Mouse (Mus musculus) heart, embryonic 12.5 days (tissue): ENCODE results near the gene Fam3b. TPM values are rescaled to one million over a fixed set of nuclear protein-coding genes. Genes with fewer than 3 reads are reported as not detected.

Source experiments
- ATAC-seq: fragments of 200-750 bp; cut with Nextera tagmentation; 2 replicates; pipeline ENCODE4 v1.8.0; 2017; ENCODE audit warnings: moderate TSS enrichment, moderate library complexity; ENCODE audit not compliant: insufficient number of reproducible peaks, low FRiP score
- H3K27ac ChIP-seq: fragments of 300-500 bp; sonication (generic); 2 replicates; pipeline ENCODE4 v1.5.1; 2016; ENCODE audit warnings: mild to moderate bottlenecking, moderate library complexity; ENCODE audit not compliant: poor library complexity, severe bottlenecking
- H3K27me3 ChIP-seq: fragments of 300-500 bp; sonication (generic); replicated peaks from 2 replicates; pipeline ENCODE4 v1.6.1; 2016; ENCODE audit warnings: mild to moderate bottlenecking, moderate library complexity
- H3K36me3 ChIP-seq: fragments of 300-500 bp; sonication (generic); 2 replicates; pipeline ENCODE4 v1.6.1; 2016; ENCODE audit warnings: mild to moderate bottlenecking, moderate library complexity
- H3K4me1 ChIP-seq: fragments of 300-500 bp; sonication (generic); replicated peaks from 2 replicates; pipeline ENCODE4 v1.6.1; 2016; ENCODE audit warnings: mild to moderate bottlenecking
- H3K4me2 ChIP-seq: fragments of 300-500 bp; sonication (generic); 2 replicates; pipeline ENCODE4 v1.6.1; 2016; ENCODE audit warnings: mild to moderate bottlenecking, moderate library complexity
- H3K4me3 ChIP-seq: fragments of 300-500 bp; sonication (generic); 2 replicates; pipeline ENCODE4 v1.5.1; 2016; ENCODE audit warnings: mild to moderate bottlenecking
- H3K9ac ChIP-seq: fragments of 300-500 bp; sonication (generic); 2 replicates; pipeline ENCODE4 v1.6.1; 2016; ENCODE audit warnings: mild to moderate bottlenecking, moderate library complexity
- H3K9me3 ChIP-seq: fragments of 300-500 bp; sonication (generic); replicated peaks from 2 replicates; pipeline ENCODE4 v1.6.1; 2016; ENCODE audit warnings: mild to moderate bottlenecking, moderate library complexity
- WGBS: fragments of 180-500 bp; shearing (Covaris S2); methylation state at CpG from one replicate; pipeline ENCODE4 v1.1.7; 2016; 5-methylcytosine and 5-hydroxymethylcytosine counted together
- polyA plus RNA-seq: library from polyadenylated mRNA; unstranded; fragments of >200 nt; fragmentation: Nextera tagmentation; extraction: Ambion mirVana; gene quantifications from 2 replicates; pipeline ENCODE4 v1.2.1, GENCODE M21; 2016

Gene Fam3b
- polyA plus RNA-seq, 1 experiment from 2014 or later, result not detected

GRCm38 (mm10) chr16:97516341-97516740, 1.7 kb upstream of the Fam3b start:
- H3K36me3 ChIP-seq, result no peaks in the 10 kb centered on the region
- H3K27me3 ChIP-seq, result no peaks in the 10 kb centered on the region
- no peak overlapping the region for H3K9ac ChIP-seq
- no peak overlapping the region for H3K4me3 ChIP-seq
- no peak for ATAC-seq
- peaks cover 5% of the 10 kb centered on the region; the same call in 1 of the 2 replicates for H3K4me1 ChIP-seq
- WGBS, result 65% methylated on average over 3 of the region's 3 CpGs
- H3K27ac ChIP-seq, result no peak overlapping the region
- no peak overlapping the region for H3K4me2 ChIP-seq
- no peaks in the 10 kb centered on the region for H3K9me3 ChIP-seq

GRCm38 (mm10) chr16:97512347-97512751, 2.3 kb downstream of the Fam3b start:
- Histone ChIP-seq H3K27me3 (no peaks in the 10 kb centered on the region), H3K4me3 (no peak overlapping the region), H3K4me2 (no peak overlapping the region), H3K27ac (no peak overlapping the region), H3K36me3 (no peaks in the 10 kb centered on the region), H3K9me3 (no peaks in the 10 kb centered on the region), H3K9ac (no peak overlapping the region), H3K4me1 (peaks cover 5% of the 10 kb centered on the region; the same call in 1 of the 2 replicates)
- no peak for ATAC-seq
- 88% methylated on average over 12 of the region's 12 CpGs for WGBS

GRCm38 (mm10) chr16:97511495-97511894, 3.1 kb downstream of the Fam3b start:
- Histone ChIP-seq H3K27me3 (no peaks in the 10 kb centered on the region), H3K4me1 (peaks cover 5% of the 10 kb centered on the region; the same call in 1 of the 2 replicates), H3K4me3 (no peak overlapping the region), H3K4me2 (no peak overlapping the region), H3K9ac (no peak overlapping the region), H3K36me3 (no peaks in the 10 kb centered on the region), H3K27ac (no peak overlapping the region), H3K9me3 (no peaks in the 10 kb centered on the region)
- no peak for ATAC-seq

DNA sequence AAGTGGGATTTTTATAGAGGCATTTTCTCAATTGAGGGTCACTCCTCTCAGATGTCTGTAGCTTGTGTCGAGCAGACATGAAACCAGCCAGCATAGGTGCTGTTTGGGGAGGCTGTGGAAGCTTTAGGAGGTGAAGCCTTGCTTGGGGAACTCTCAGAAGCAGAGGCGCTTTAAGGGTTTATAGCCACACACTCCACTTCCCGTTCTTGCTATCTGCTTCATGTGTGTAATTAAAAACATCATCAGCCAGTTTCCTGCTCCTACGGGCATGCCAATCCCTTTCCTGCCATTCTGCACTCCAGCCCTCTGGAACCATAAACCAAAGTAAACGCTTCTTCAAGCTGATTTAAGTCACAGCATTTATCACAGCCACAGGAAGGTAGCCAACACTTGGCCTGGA, 3.8 kb downstream of the Fam3b start:
- Histone ChIP-seq H3K36me3 (no peaks in the 10 kb centered on the region), H3K27ac (no peak overlapping the region), H3K4me1 (peaks cover 5% of the 10 kb centered on the region; the same call in 1 of the 2 replicates), H3K9me3 (no peaks in the 10 kb centered on the region), H3K4me3 (no peak overlapping the region), H3K27me3 (no peaks in the 10 kb centered on the region), H3K4me2 (no peak overlapping the region), H3K9ac (no peak overlapping the region)
- ATAC-seq, result no peak
- 50% methylated on average over 5 of the region's 5 CpGs for WGBS

DNA sequence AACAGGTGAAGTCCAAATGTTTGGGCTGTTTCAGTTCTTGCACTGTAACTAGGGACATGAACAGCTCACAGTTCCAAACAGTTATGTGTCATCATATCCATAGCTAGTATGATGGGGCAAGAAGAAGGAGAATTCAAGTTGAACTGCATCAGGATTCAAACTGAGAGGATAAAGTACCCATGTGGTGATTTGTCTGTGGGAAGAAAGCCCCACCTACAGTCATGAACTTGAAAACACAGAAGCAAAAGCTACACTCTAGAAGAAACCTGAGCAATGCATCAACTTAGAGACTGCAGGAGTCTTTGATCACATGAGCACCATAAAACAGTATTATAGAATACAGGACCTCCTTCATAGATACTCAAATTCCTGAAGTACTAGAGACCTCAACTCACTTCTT, 6.8 kb downstream of the Fam3b start:
- Histone ChIP-seq H3K4me3 (no peak overlapping the region), H3K4me2 (no peak overlapping the region), H3K27me3 (peaks cover 7% of the 10 kb centered on the region; the same call in 1 of the 2 replicates), H3K36me3 (no peaks in the 10 kb centered on the region), H3K9me3 (no peaks in the 10 kb centered on the region), H3K9ac (no peak overlapping the region), H3K27ac (no peak overlapping the region), H3K4me1 (no peaks in the 10 kb centered on the region)
- ATAC-seq, result no peak

- Histone ChIP-seq H3K4me1 (no peaks in the 10 kb centered on the region), H3K4me2 (no peak overlapping the region), H3K36me3 (no peaks in the 10 kb centered on the region), H3K9me3 (no peaks in the 10 kb centered on the region), H3K9ac (no peak overlapping the region), H3K27me3 (peaks cover 7% of the 10 kb centered on the region; the same call in 1 of the 2 replicates), H3K27ac (no peak overlapping the region), H3K4me3 (no peak overlapping the region)
- 69% methylated on average over 3 of the region's 3 CpGs for WGBS
- ATAC-seq, result no peak
Measured at GRCm38 (mm10) chr16:97504793-97505192, 9.8 kb downstream of the Fam3b start.

DNA sequence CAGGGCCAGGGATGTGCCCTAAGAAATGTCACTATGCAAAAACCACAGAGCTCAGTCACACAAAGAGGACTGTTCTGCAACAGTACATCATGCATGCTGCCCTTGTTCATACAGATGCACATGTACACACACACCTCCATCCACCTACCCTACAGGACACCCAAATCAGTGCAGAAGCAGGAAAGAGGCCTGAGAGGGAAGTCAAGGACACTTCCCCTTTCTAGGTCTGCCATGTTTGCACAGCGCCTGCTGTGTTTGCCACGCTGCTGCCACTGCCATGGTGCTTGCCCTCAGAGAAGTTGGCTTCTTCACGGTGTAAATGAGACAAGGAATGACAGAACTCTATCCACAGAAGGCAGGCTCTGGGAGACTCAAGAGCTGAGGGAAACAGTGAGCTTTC, 10.8 kb downstream of the Fam3b start:
- H3K27me3 ChIP-seq, result peaks cover 7% of the 10 kb centered on the region; the same call in 1 of the 2 replicates
- no peaks in the 10 kb centered on the region for H3K4me1 ChIP-seq
- H3K4me3 ChIP-seq, result no peak overlapping the region
- H3K27ac ChIP-seq, result no peak overlapping the region
- H3K4me2 ChIP-seq, result no peak overlapping the region
- no peaks in the 10 kb centered on the region for H3K36me3 ChIP-seq
- WGBS, result 69% methylated on average over 3 of the region's 3 CpGs
- H3K9ac ChIP-seq, result no peak overlapping the region
- no peak for ATAC-seq
- no peaks in the 10 kb centered on the region for H3K9me3 ChIP-seq

DNA sequence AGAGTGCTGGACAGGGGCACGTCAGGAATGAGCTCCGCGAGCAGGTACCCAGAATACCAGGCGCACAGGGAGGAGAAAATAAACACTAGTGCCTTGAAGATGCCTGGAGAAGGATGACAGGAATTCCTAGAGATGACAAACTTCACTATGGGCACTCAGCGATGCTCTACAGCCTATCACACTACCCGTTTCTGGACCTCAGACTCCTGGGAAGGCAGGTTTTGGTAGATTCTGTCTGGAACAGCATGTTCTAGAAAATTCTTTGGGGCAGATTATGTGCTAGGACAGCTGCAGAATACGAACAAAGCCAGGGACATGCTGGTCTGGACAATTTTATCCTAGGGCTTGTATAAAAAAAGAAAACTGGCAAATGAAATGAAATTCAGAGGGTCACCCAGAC, 13.7 kb downstream of the Fam3b start:
- H3K27me3 ChIP-seq, result peaks cover 7% of the 10 kb centered on the region; the same call in 1 of the 2 replicates
- no peak overlapping the region for H3K4me2 ChIP-seq
- H3K4me1 ChIP-seq, result no peaks in the 10 kb centered on the region
- H3K27ac ChIP-seq, result no peak overlapping the region
- WGBS, result 78% methylated on average over 7 of the region's 7 CpGs
- no peak overlapping the region for H3K4me3 ChIP-seq
- H3K9me3 ChIP-seq, result no peaks in the 10 kb centered on the region
- ATAC-seq, result no peak
- no peaks in the 10 kb centered on the region for H3K36me3 ChIP-seq
- H3K9ac ChIP-seq, result no peak overlapping the region

- Histone ChIP-seq H3K36me3 (no peaks in the 10 kb centered on the region), H3K4me3 (no peak overlapping the region), H3K27ac (no peak overlapping the region), H3K4me2 (no peak overlapping the region), H3K9me3 (no peaks in the 10 kb centered on the region), H3K9ac (no peak overlapping the region), H3K4me1 (no peaks in the 10 kb centered on the region), H3K27me3 (0 out of 2 replicates have a peak, but pooled peaks cover 2% of the 10 kb centered on the region)
- WGBS, result 88% methylated on average over 7 of the region's 7 CpGs
- no peak for ATAC-seq
Measured at GRCm38 (mm10) chr16:97499450-97499849, 15.2 kb downstream of the Fam3b start.

DNA sequence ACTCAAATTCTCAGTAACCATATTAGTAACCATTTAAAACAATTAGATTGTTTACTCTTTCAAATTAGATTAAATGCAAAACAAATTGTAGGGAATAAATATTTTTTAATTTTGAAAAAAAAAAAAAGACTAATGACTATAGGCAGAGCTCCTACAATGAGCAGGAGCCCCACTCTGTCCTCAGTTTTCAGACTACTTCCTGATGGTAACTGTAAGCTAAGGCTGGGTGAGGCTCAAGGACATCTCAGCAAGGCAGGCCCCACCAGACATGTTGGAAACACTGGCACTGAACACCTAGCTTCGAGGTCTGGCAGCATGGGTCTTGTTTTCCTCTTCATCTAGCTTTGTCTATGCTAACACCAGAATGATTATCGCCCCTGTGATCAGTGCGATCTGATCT, 16.5 kb downstream of the Fam3b start:
- no peaks in the 10 kb centered on the region for H3K27me3 ChIP-seq
- no peak overlapping the region for H3K4me2 ChIP-seq
- no peak overlapping the region for H3K9ac ChIP-seq
- H3K9me3 ChIP-seq, result no peaks in the 10 kb centered on the region
- no peaks in the 10 kb centered on the region for H3K36me3 ChIP-seq
- H3K27ac ChIP-seq, result no peak overlapping the region
- H3K4me1 ChIP-seq, result no peaks in the 10 kb centered on the region
- H3K4me3 ChIP-seq, result no peak overlapping the region
- 84% methylated on average over 3 of the region's 3 CpGs for WGBS
- ATAC-seq, result no peak

DNA sequence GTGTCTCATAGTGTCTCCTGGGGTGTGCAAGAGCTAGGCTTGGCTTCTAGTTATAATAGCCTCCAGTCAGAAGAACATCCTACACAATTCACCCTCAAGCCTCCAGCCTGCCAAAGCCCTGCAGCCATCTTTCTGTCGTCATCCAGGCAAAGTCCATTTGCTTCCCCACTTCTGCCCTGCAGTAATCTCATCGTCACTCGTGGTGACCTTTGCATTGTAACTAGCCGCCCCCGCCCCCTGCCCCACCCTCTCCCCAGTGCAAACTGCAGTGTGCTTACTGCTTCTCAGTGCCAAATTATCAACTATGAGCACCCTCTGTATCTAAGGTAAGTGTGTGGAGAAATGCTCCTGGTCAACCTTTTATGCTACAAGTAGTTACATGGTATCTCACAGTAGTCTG, 16.9 kb downstream of the Fam3b start:
- ATAC-seq, result no peak
- H3K4me1 ChIP-seq, result no peaks in the 10 kb centered on the region

DNA sequence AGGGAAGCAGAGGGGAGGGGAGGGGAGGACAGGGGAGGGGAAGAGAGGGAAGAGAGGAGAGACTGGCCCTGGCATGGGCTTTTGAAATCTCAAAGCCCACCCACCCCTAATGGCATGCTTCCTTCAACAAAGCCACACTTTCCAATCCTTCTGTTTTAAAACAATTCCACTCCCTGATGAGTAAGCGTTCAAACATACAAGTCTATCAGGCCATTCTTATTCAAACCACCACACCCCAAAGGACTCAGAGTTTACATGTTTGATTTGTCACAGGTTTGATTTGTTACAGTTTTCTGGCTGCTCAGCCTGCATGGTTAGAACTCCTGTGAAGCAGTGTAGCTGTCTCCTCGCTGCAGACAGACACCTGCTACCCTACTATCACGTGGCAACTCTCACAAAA, 18.6 kb downstream of the Fam3b start:
- no peaks in the 10 kb centered on the region for H3K4me1 ChIP-seq
- H3K9me3 ChIP-seq, result no peaks in the 10 kb centered on the region
- H3K27ac ChIP-seq, result no peak overlapping the region
- H3K4me2 ChIP-seq, result no peak overlapping the region
- H3K27me3 ChIP-seq, result no peaks in the 10 kb centered on the region
- no peak overlapping the region for H3K9ac ChIP-seq
- no peaks in the 10 kb centered on the region for H3K36me3 ChIP-seq
- no peak for ATAC-seq
- WGBS, result 58% methylated on average over 3 of the region's 3 CpGs
- no peak overlapping the region for H3K4me3 ChIP-seq

More for the DNA sequence above, 16.9 kb downstream of the Fam3b start:
- no peak overlapping the region for H3K27ac ChIP-seq
- no peaks in the 10 kb centered on the region for H3K27me3 ChIP-seq
- H3K4me2 ChIP-seq, result no peak overlapping the region
- no peak overlapping the region for H3K9ac ChIP-seq
- no peak overlapping the region for H3K4me3 ChIP-seq
- no peaks in the 10 kb centered on the region for H3K36me3 ChIP-seq
- 48% methylated on average over 5 of the region's 5 CpGs for WGBS
- no peaks in the 10 kb centered on the region for H3K9me3 ChIP-seq
